Mouse (Mus musculus) kidney, postnatal 14 days (tissue): ENCODE measurements at regions not wholly inside any gene's neighbourhood (a gene's known extent, or its start where the extent isn't known, plus 50 kb on each side); places are given as distances from the start of the nearest gene placed in this dataset.

Experiments used
- DNase-seq: peaks from one replicate; pipeline ENCODE4 v3.0.0; 2022; ENCODE audit warnings: mixed read lengths

DNA sequence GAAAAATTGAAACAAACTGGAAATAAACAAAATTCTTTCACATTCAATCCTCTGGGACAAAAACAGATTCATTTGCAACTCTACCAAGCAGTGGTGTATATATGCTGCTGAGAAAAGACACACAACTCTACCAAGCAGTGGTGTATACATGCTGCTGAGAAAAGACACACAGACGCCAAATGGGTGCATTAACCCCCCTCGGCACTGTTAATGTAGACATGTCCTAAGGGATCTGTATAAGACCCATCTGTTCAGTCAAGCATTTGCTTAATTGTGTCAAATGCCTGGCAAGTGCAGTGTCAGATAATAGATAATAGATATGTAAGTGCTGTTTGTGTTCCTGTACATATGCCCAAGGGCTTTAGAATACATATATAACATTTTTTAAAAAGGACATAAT lies 1035.2 kb upstream of the B3galt2 start:
- DNase-seq, result no peak

GRCm38 (mm10) chr1:142606082-142606481 lies 1034.4 kb upstream of the B3galt2 start:
- DNase-seq, result no peak

DNA sequence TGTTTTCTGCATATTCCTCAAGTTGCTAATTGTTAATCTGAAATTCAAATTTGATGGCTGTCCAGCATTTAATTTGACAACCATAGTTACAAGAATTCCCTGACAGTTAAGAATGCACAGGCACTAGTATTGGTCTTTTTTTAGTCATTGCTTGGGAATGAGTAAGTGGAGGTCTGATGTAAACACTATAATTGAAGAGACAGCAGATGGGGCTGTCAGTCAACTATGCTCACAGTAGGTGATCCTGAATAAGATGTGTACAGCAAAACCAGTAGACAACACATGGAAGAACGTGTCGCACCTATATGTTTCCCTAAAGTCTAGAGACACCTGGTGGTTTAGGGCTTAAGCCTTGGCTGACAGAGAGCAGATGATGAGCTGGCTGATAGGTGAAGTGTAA lies 1019.0 kb upstream of the B3galt2 start:
- DNase-seq, result no peak

DNA sequence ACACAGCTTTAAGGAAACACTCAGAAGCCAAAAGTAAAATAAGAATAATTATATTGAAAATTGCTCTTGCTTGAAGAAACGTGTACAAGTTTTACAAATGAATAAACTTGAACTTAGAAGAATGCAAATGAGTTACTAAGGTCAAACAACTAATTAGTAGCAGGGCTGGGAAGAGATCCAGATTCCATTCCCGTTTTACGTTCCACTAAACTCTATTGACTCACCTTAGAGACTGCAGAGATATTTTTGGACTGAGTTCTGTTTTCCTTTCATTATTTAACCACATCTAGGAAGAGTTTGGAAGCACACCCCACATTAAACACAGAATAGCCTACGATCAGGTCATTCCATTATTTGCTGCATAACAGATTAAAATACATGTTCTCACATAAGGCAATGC lies 1016.2 kb upstream of the B3galt2 start:
- DNase-seq, result peak; percentile 60

GRCm38 (mm10) chr1:142655289-142655688 lies 985.2 kb upstream of the B3galt2 start:
- no peak for DNase-seq

GRCm38 (mm10) chr1:142665262-142665661 lies 975.2 kb upstream of the B3galt2 start:
- no peak for DNase-seq

- no peak for DNase-seq
Observed at GRCm38 (mm10) chr1:142679917-142680316, 960.5 kb upstream of the B3galt2 start.

- no peak for DNase-seq
Observed at GRCm38 (mm10) chr1:142688828-142689227, 951.6 kb upstream of the B3galt2 start.

DNA sequence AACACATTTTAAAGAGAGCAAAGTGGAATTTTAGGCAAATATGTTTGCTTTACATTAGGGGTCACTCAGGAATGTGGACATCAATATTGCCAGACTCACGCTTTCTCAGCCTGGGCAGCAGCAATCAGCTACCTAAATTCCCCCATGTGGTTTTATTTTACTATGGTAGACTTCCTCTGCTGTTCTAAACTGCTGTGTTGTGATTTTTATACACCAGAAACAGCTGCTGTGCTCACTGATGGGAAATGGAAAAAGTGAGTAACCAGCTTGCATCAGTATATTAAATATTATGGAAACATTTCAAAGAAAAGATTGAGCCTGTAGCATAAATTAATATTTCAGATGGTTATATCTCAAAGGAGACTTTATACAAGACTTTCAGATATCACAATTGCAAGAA lies 945.3 kb upstream of the B3galt2 start:
- no peak for DNase-seq

- DNase-seq, result no peak
Observed at GRCm38 (mm10) chr1:142708263-142708662, 932.2 kb upstream of the B3galt2 start.

- no peak for DNase-seq
Observed at GRCm38 (mm10) chr1:142730259-142730658, 910.2 kb upstream of the B3galt2 start.

GRCm38 (mm10) chr1:142734108-142734507 lies 906.4 kb upstream of the B3galt2 start:
- no peak for DNase-seq

GRCm38 (mm10) chr1:142738376-142738775 lies 902.1 kb upstream of the B3galt2 start:
- no peak for DNase-seq

DNA sequence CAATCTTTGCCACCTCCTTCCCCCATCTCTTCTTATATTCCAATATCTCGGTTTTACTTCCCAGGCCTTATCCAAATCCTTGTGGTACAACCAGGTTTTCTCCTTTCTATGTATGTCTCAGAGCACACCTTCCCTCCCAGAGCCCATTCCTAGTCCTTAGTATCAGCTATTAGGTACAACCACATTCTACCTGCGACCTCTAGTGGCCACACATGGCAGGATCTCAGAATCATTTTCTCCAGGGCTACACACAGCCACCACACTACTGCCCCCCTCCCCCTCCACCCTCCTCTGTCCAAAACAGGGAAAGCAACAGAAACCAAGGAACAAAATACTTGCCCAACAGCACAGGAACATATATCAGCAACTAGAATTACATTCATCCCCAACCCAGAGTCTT lies 898.2 kb upstream of the B3galt2 start:
- peak; percentile 71 for DNase-seq

GRCm38 (mm10) chr1:142771010-142771409 lies 869.5 kb upstream of the B3galt2 start:
- no peak for DNase-seq
